Mouse (Mus musculus): Measurements from ENCODE around the gene Gtf2h5.

Gene Gtf2h5

DNA sequence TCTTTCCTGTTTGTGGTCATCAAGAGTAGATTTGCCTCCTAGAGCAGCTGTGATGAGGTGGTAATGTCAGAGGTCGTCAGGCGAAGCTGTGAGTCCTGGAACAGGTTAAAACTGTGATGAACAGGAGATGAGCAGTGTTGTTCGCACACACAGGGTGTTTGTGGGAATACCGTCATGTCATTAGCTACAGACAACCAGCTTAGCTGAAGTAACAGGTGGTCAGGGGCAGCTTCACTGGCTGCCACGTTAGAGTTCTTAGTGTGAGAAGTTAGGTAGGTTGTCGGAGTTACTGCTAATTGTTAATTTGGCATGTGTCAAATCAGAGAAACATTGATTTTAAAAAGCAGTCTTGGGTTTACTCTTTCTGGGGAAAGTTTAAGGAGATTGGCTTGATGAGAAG, 34.1 kb downstream of the Gtf2h5 start:
- no peak for DNase-seq (ENCODE audit: low spot score)

DNA sequence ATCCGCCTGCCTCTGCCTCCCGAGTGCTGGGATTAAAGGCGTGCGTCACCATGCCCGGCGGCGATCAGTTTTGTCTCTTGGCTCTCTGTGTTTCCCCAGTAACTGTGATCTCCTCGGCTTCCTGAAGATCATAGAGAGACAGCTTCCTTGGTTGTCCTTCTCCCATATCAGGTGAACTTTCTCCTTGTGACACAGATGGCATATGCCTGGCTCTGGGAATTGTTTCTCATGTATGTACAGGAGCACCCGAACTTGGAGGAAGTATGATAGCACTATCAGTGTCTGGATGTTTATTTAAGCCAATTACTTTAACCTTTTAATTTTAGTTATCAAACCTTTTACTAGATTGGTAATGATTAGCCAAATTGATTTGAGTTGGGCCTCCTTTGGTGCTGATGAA, 35.5 kb downstream of the Gtf2h5 start:
- DNase-seq (ENCODE audit: low spot score) = no peak

DNA sequence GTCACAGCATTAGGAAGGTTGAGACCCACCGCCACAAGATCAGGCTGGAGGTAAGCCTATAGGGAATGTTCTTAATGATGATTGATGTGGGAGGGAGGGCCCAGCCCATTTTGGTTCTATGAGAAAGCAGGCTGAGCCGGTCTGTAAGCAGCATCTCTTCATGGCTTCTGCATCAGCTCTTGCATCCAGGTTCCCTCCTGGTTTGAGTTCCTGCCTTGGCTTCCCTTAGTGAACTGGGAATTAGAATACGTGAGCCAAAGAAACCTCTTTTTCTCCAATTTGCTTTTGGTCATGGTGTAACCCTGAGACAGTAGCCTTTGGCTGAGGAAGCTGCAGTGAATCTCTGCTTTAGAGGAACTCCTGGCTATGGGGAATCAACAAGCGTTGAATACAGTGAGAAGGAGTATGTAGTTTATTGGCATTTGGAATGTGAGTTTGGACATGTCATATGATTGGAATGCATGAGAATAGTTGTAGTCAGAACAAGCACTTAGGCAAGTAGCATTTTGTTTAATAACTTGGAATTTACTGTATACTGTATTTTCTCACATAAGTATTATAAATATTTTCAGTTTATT, 37.7 kb downstream of the Gtf2h5 start:
- no peak for DNase-seq (ENCODE audit: low spot score)

DNA sequence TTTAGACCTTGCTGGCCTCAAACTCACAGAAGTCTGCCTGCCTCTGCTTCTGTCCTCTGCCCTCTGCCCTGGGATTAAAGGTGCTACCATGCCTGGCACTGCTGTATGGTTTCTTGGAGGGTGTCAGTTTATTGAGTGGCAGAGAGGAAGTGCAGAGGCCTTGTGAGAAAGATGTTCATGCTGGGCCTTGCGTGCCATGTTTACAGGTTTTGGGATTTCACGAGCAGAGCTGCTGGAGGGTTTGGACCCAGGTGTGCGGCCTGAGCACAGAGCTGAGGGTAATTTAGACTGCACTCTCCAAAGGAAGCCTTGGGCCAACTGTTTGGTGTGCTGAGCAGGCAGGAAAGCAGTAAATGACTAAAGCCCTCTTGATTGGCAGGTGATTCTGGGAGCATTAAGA, 38.3 kb downstream of the Gtf2h5 start:
- DNase-seq (ENCODE audit: low spot score) = no peak

DNA sequence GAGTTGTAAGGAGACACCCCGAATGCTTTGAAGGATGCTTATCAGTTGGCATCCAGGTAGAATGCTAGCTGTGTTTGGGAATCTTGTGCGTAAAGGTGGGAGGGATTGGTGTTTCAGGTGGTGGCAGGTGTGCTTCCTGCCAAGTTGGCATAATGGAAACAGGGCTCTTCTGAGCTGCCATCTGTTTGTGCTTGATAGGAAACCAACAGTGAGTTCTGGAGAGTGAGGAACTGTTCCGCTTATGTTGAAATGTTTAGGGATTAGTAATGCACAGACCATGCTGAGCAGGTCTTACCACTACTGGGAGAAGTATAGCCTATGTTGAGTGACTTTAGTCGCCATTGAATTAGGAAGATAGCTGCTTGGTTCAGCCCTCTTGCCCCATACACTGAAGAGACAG, 39.3 kb downstream of the Gtf2h5 start:
- no peak for DNase-seq (ENCODE audit: low spot score)

DNA sequence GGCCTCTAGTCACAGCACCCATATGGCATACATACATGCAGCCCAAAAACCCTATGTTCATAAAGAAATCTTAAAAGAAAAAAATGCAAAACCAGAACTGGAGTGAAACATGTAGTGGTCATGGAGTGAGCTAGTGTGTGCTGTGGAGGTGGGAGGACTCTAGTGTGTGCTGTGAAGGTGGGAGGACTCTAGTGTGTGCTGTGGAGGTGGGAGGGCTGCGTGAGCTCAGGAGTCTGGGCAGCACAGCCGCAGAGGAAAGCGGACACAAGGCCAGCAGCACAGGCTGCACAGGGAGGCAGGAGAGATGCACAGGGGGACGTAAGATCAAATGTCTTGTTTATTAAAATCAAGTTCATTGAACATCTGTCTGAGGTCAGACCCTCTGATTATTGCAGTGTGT, 44.2 kb downstream of the Gtf2h5 start:
- no peak for DNase-seq (ENCODE audit: low spot score)

DNA sequence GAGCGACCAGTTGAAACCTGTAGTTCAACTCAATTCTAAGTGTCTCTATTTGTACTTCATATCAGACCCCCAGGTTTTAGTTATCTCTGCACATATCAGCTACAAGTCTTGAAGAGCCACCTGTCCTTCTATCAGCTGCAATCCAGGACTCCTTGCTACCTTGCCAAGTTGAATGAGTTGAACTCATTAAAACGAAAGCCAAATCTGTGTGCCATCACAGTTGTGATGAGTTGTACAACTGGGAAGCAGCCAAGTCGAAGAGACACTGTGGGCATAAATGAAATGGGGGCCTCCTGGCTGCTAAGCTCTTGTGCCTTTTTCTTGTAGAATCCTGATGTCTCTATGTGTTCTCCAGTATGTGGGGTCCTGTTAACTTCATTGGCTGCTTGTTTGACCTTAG, 45.9 kb downstream of the Gtf2h5 start:
- DNase-seq (ENCODE audit: low spot score) = no peak

DNA sequence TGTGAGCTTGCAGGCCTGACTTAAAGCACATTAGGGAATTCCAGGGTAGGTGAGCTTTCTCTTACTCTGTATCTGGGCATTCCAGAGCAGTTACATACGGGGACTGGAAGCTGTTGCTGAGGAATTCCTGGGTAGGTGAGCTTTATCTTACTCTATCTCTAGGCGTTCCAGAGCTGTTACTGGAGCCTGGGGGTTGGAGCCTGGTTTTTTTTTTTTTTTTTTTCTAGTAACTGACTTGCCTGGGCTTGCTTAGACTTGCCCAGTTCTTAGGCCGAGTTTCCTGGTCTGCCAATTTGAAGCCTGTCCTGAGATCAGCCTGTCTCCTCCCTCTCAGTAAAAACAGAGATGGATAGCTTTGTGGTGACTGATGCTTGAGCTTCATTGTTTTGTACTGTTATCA, 48.5 kb downstream of the Gtf2h5 start:
- no peak for DNase-seq (ENCODE audit: low spot score)

DNA sequence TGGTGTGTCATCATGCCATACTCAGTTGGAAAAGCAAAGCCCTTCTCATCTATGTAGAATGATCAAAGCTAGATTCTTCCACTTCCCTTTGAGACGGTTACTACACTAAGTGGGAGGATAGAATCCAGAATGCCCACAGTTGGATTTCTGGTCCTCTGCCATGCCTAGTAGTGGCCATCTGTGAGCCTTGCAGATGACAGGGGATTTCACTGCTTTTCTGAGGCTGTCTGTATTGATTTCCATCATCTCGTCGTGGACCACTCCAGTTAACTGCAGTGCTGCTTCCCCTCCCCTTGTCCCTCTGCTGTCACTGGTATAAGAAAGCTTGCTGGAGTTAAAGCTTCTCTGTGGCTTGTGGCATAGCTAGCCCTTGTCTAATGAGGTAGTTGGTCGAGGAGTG, 49.8 kb downstream of the Gtf2h5 start:
- no peak for DNase-seq (ENCODE audit: low spot score)

DNA sequence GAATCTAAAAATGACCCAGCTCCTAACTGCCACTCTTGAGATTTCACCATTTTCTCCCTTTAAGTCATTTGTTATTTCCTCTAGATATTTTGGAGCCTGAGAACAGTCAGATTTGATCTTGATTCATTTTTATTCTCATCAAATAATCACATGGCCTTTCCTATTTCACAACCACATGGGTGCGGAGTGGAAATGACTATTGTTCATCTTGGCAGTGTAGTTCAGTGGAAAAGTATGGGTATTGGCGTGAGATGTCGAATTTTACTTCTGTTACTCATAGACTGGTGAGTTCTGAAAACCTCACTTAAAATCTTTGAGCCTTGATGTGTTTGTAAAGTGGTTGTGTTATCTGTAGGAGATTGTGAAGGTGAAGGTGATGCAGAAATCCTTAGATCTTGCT, 51.5 kb downstream of the Gtf2h5 start:
- DNase-seq (ENCODE audit: low spot score) = no peak
